Mouse (Mus musculus) lung, postnatal 0 days (tissue): Measurements from ENCODE around the gene Olfr1393.

ENCODE experiments used
- CTCF ChIP-seq: IDR thresholded peaks from 2 replicates; pipeline ENCODE4 v1.5.1; 2016; ENCODE audit warnings: antibody characterized with exemption, mild to moderate bottlenecking
- EP300 ChIP-seq: IDR thresholded peaks from 2 replicates; pipeline ENCODE4 v1.6.1; 2016; ENCODE audit warnings: antibody characterized with exemption, mild to moderate bottlenecking, control low read depth

GRCm38 (mm10) chr11:49261313-49261855 lies 16.7 kb upstream of the Olfr1393 start:
- TF ChIP-seq CTCF = no peak
- no peak for TF ChIP-seq EP300
